Mouse (Mus musculus) T-helper 17 cell (primary cell): ENCODE data around the gene Gm44596.

Experiments used
- in situ Hi-C, 2 experiments: fragments of 300-600 bp; cut with MboI, MseI; formaldehyde crosslinking; loops; 1 replicate in 1 of 2; 2 replicates in 1 of 2; pipeline ENCODE4 v1.15.1; 2025; ENCODE audit warnings: high pct_unique_total_duplicates in 2 of 2

Gm44596 gene

GRCm38 (mm10) chr6:128379636-128380035 is 4.3 kb downstream of the Gm44596 start:
- in situ Hi-C loops = loop anchor here in 1 of 2 experiments (25.0 kb wide), 1 partner anchor 1267 kb away; the partner anchor contains the start of gene Tigar

GRCm38 (mm10) chr6:128380594-128381167 is 5.4 kb downstream of the Gm44596 start:
- in situ Hi-C loops = loop anchor here in 1 of 2 experiments (25.0 kb wide), 1 partner anchor 1268 kb away; the partner anchor contains the start of gene Tigar

DNA sequence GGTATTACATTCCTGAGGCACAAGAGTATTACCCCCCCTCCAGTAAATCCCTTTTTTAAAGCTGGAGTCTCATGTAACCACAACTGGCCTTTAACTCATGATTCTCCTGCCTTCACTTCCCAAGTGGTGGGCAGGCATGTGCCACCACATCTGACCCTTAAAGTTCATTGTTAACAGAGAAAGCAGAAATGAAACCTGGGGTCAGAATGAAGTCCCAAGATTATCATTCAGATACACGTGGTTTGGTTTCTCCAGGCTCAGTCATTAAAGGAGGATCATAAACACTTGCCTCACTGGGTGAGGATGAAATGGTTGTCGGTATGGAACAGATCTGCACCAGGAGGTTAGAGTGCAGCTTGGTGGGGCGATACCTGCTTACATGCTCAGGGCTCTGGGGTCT is 6.0 kb downstream of the Gm44596 start:
- in situ Hi-C loops = loop anchor here in 1 of 2 experiments (25.0 kb wide), 1 partner anchor 1269 kb away; the partner anchor contains the start of gene Tigar

- in situ Hi-C loops = loop anchor here in 1 of 2 experiments (25.0 kb wide), 1 partner anchor 1271 kb away; the partner anchor contains the start of gene Tigar
These were observed 8.4 kb downstream of the Gm44596 start for GRCm38 (mm10) chr6:128383752-128384151.

GRCm38 (mm10) chr6:128385026-128385425 is 9.7 kb downstream of the Gm44596 start:
- in situ Hi-C loops = loop anchor here in 1 of 2 experiments (25.0 kb wide), 1 partner anchor 1273 kb away; the partner anchor contains the start of gene Tigar

DNA sequence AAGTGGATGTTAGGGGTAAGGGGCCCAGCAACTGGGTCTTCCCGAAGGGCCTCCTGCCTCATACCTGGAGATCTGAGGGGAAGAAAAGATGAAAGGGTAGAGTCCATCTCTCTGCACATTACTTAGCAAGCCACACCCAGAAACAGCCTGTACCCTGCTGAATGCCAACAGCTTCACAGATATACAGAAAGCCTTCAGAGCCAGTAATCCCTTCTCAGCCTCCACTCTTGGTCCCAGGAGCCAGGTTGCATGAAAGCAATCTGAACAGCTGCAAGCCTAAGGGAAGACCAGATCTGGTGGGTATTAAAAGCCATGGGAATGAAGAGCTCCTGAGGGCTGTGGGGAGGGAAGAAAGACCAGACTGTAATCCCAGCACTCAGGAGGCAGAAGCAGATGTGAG is 13.9 kb downstream of the Gm44596 start:
- in situ Hi-C loops = loop anchor here in 1 of 2 experiments (25.0 kb wide), 1 partner anchor 1277 kb away; the partner anchor contains the start of gene Tigar

- in situ Hi-C loops = loop anchor here in 1 of 2 experiments (25.0 kb wide), 1 partner anchor 1278 kb away; the partner anchor contains the start of gene Tigar
These were observed 15.4 kb downstream of the Gm44596 start for GRCm38 (mm10) chr6:128390683-128391082.

GRCm38 (mm10) chr6:128397574-128398261 is 22.4 kb downstream of the Gm44596 start:
- in situ Hi-C loops = loop anchor here in 1 of 2 experiments (25.0 kb wide), 1 partner anchor 1285 kb away; the partner anchor contains the start of gene Tigar

DNA sequence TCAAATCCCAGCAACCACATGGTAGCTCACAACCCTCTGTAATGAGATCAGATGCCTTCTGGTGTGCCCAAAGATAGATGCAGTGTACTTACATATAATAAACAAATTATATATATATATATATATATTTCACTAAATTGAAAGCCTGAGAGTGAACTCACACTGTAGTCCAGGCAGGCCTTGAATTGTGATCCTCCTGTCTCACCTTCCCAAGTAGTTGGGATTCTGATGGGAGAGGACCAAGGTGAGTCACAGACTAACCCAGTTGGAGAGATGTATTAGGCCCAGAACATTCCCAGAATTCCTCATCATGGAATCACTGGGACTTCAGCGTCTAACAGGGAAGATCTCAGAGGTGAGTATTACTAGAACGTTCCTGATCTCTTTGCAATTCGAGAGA is 23.7 kb downstream of the Gm44596 start, which contains the start of gene Nrip2:
Gene Nrip2, plus strand, starts transcription at position 301 of the 400 bp plus-strand sequence.
- in situ Hi-C loops = loop anchor here in 1 of 2 experiments (25.0 kb wide), 1 partner anchor 1287 kb away; the partner anchor contains the start of gene Tigar

DNA sequence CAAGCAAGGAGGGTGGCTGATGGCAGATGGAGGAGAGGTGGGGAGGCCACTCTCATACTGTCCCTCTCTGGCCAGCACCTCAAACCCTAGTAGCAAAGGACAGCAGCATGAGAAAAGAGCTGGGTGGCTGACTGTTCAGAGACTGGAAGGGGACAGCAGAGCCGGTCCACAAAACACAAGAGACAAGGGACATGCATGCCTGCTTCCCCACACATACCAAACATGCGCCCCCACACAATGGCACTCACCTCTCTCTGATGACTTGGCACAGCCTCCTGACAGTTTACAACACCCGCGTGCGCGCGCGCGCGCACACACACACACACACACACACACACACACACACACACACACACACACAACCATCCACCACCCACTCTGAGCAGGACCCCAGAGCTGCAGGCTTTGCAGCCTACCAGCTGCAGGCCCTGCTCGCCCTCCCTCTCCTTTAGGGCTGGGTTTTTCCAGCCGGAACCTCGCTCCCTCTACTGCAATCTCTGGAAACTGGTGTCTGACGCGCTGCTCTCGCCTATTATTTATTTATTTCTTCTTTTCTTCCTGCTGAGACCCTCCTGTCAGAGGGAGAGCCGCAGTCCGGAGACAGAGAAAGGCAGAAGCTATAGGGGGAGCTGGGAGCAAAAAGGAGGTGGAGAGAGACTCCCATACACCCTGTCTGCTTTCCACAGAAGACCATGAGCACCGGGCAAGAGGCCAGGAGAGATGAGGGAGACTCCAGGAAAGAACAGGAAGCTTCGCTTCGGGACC is 24.3 kb downstream of the Gm44596 start:
- in situ Hi-C loops = loop anchor here in 1 of 2 experiments (25.0 kb wide), 1 partner anchor 1287 kb away; the partner anchor contains the start of gene Tigar

GRCm38 (mm10) chr6:128404708-128405107 is 29.4 kb downstream of the Gm44596 start:
- in situ Hi-C loops = no loop called here

- in situ Hi-C loops = no loop called here
These were observed 33.3 kb downstream of the Gm44596 start for GRCm38 (mm10) chr6:128408544-128409125.

- in situ Hi-C loops = loop anchor here (5.0 to 10.0 kb wide), 3 partner anchors 46 to 208 kb away; partner anchors contain the start of genes Foxm1 (in 1 of the 2) and Rhno1 (in 1 of the 2)
These were observed 35.0 kb downstream of the Gm44596 start for GRCm38 (mm10) chr6:128410305-128410704.

GRCm38 (mm10) chr6:128411115-128411514 is 35.8 kb downstream of the Gm44596 start:
- in situ Hi-C loops = loop anchor here (5.0 to 10.0 kb wide), 3 partner anchors 46 to 209 kb away; partner anchors contain the start of genes Foxm1 (in 1 of the 2) and Rhno1 (in 1 of the 2)

- in situ Hi-C loops = loop anchor here in 1 of 2 experiments (10.0 kb wide), 1 partner anchor 51 kb away; the partner anchor contains the start of genes Foxm1 and Rhno1
These were observed 40.9 kb downstream of the Gm44596 start for GRCm38 (mm10) chr6:128416169-128416568.

DNA sequence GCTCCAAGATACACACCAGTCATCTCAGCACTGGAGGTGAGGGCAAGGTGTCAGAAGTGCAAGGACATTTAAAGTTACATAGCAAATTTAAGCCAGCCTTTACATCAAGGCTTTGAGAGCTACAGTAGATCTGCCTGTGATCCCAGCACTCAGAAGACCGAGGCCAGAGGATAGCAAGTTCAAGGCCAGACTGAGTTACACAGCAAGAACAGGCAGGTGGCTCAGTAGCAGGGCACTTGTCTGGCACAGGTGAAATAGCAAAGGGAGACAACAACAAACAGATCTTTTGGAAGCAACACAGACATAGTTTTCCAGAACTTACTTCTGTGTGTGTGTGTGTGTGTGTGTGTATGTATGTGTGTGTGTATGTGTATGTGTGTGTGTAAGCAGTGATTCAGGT is 42.8 kb downstream of the Gm44596 start:
- in situ Hi-C loops = loop anchor here in 1 of 2 experiments (10.0 kb wide), 1 partner anchor 53 kb away; the partner anchor contains the start of genes Foxm1 and Rhno1

GRCm38 (mm10) chr6:128421036-128421435 is 45.7 kb downstream of the Gm44596 start:
- in situ Hi-C loops = no loop called here

- in situ Hi-C loops = no loop called here
These were observed 46.2 kb downstream of the Gm44596 start for GRCm38 (mm10) chr6:128421480-128421879.

DNA sequence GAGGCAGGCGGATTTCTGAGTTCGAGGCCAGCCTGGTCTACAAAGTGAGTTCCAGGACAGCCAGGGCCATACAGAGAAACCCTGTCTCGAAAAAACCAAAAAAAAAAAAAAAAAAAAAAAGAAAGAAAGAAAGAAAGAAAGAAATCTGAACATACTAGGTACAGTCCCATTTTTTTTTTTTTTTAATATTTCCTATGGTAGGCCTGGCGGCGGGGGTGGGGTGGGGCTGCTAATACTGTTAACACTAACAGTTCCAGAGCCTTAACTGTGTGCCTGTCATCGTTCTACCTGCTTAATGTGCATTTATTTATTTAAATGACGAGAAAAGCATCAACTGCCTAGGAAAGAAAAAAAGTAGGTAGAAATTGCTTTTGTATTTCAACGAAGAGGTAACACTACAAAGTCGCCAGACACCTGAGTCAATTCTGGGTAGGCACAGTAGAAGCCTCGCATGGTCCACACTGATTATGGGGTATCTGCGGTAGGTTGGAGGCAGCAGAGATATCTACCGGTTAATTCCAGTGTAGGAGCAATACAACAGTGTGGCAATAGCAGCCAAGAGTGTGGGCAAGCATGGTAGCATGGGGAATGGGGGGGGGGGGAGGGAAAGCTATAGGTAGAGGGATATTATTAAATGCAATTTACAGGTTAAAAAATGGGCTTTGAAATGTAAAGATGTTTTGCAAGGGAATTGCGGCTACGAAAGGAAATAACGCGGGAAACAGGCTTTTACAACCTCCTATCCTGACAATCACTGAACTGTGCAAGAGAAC is 48.4 kb downstream of the Gm44596 start:
- in situ Hi-C loops = no loop called here
